Mouse (Mus musculus): ENCODE measurements around the gene St6galnac1. TPM values are rescaled to one million over a fixed set of nuclear protein-coding genes. Genes with fewer than 3 reads are reported as not detected.

The St6galnac1 gene
- not detected for polyA plus RNA-seq (2017; shearing (Covaris generic))

DNA sequence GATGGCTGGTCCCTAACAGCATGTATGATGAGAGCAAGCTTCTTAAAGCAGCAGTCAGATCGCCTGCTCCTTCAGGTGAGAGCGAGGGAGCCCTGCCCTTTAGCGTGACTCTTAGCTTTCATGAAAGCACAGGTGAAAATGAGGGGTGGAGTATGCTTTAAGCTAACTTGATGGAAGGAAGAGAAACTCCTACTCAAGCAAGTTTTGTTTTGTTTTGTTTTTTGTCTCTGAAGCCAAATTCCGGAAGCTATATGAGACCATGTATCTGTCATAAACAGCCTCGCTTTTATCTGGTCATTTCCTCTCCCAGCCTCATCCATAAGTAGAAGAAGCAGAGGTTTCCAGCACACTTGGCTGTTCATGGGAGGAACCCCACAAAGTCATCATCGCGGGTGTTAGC is at the start of gene St6galnac1:
TSS of gene St6galnac1 (minus strand) at position 101 of the 400 bp plus-strand sequence.

Other genes starting within 250 kb of the St6galnac1 start
- gene Sphk1, start 244.6 kb downstream of the St6galnac1 start, polyA plus RNA-seq (2017; shearing (Covaris generic)) = 0.20 TPM
- gene Ube2o, start 194.1 kb downstream of the St6galnac1 start, polyA plus RNA-seq (2017; shearing (Covaris generic)) = 17.9 TPM
- gene Aanat, start 189.1 kb downstream of the St6galnac1 start, polyA plus RNA-seq (2017; shearing (Covaris generic)) = not detected
- 15.5 TPM for gene Rhbdf2, start 148.5 kb downstream of the St6galnac1 start, polyA plus RNA-seq (2017; shearing (Covaris generic))
- not detected for gene Prcd, start 122.0 kb downstream of the St6galnac1 start, polyA plus RNA-seq (2017; shearing (Covaris generic))
- gene Cygb, start 121.2 kb downstream of the St6galnac1 start, polyA plus RNA-seq (2017; shearing (Covaris generic)) = not detected
- not detected for gene Mxra7, start 52.5 kb upstream of the St6galnac1 start, polyA plus RNA-seq (2017; shearing (Covaris generic))
- gene Mettl23, start 67.8 kb upstream of the St6galnac1 start, polyA plus RNA-seq (2017; shearing (Covaris generic)) = 154 TPM
- gene Jmjd6, start 67.9 kb upstream of the St6galnac1 start, polyA plus RNA-seq (2017; shearing (Covaris generic)) = 111 TPM
- 15.4 TPM for gene Mfsd11, start 76.9 kb upstream of the St6galnac1 start, polyA plus RNA-seq (2017; shearing (Covaris generic))
- 412 TPM for gene Srsf2, start 77.6 kb upstream of the St6galnac1 start, polyA plus RNA-seq (2017; shearing (Covaris generic))
- gene Mgat5b, start 143.4 kb upstream of the St6galnac1 start, polyA plus RNA-seq (2017; shearing (Covaris generic)) = not detected

All from naive thymus-derived CD4-positive, alpha-beta T cell, adult 5 months (primary cell).